Mouse (Mus musculus): Measurements from ENCODE around the gene Lmntd1. TPM values are rescaled to one million over a fixed set of nuclear protein-coding genes. Genes with fewer than 3 reads are reported as not detected.

Gene Lmntd1
- total and polyA plus RNA-seq, 3 experiments: 0.08 to 0.43 (median 0.26) TPM

DNA sequence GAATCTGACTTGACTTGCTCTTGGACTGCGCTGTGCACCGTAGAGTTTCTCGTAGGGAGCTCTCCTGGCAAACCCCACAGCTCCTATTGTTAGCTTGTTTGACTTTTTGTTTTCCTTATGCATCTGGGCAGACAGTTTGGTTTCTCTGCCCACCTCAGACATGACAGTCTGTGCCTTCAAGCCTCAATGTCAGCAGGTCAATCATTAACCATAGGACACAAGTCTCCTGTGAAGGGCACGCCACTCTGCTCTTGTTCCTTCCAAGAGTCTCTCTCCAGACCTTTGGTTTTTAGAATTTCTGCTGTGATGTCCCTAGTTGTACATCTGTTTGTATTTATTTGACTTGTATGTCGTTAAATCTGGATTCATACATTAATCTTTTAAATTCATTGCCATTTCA lies 63.1 kb downstream of the Lmntd1 start:
- dilution Hi-C loops (cut with MboI; ENCODE audit: extremely low pct_ligation_motif_present, extremely low pct_unique_long_range_greater_than_20kb, low sequenced_read_pairs): no loop called here
- no peaks in the 10 kb centered on the region for H3K36me3 ChIP-seq (replicated peaks in 1 of 2; ENCODE audit: control insufficient read depth in 1 of 2, insufficient read depth in 1 of 2, low read length in 1 of 2)
- no peak overlapping the region for H3K27ac ChIP-seq (ENCODE audit: insufficient read depth, low read depth)
- peaks cover 12% of the 10 kb centered on the region for H3K9me3 ChIP-seq (replicated peaks; ENCODE audit: low read length)
- DNase-seq (ENCODE audit: extremely low read depth): no peak
- in situ Hi-C loops (cut with MboI; ENCODE audit: low pct_ligation_motif_present, low pct_unique_long_range_greater_than_20kb, low sequenced_read_pairs): no loop called here
- H3K4me2 ChIP-seq (ENCODE audit: insufficient read depth, low read depth, poor library complexity, severe bottlenecking): no peak overlapping the region
- H3K27me3 ChIP-seq (replicated peaks): no peaks in the 10 kb centered on the region
- no peaks in the 10 kb centered on the region for H3K79me2 ChIP-seq (replicated peaks; ENCODE audit: control insufficient read depth, extremely low read depth, insufficient read depth, poor library complexity, severe bottlenecking)
- no peak overlapping the region for H3K9ac ChIP-seq (ENCODE audit: insufficient read depth, low read depth)
- peaks cover 0 to 22% of the 10 kb centered on the region in 2 experiments; a peak in 2 of 4 replicates for H3K4me1 ChIP-seq (ENCODE audit: control insufficient read depth in 1 of 2, insufficient read depth in 2 of 2)
- TF ChIP-seq MAX (IDR thresholded peaks at IDR 0.05; ENCODE audit: low read length) (no peak), ELF1 (IDR thresholded peaks at IDR 0.05; ENCODE audit: low read depth, low read length) (no peak), ETS1 (conservative IDR thresholded peaks at IDR 0.05; ENCODE audit: low read depth, low read length) (no peak), ZNF384 (IDR thresholded peaks at IDR 0.05; ENCODE audit: low read depth, low read length) (no peak), BHLHE40 (IDR thresholded peaks at IDR 0.05; ENCODE audit: low read depth, low read length) (no peak), MYC (IDR thresholded peaks at IDR 0.05; ENCODE audit: low read depth, low read length) (no peak), CHD1 (IDR thresholded peaks at IDR 0.05; ENCODE audit: low read depth, low read length) (no peak), EP300 (IDR thresholded peaks at IDR 0.05; ENCODE audit: low read length) (no peak), SIN3A (IDR thresholded peaks at IDR 0.05; ENCODE audit: low read length) (no peak), IRF4 (IDR thresholded peaks at IDR 0.05; ENCODE audit: low read depth, low read length) (no peak), ZC3H11A (IDR thresholded peaks at IDR 0.05; ENCODE audit: low read depth, low read length) (no peak), KAT2A (IDR thresholded peaks at IDR 0.05; ENCODE audit: insufficient replicate concordance, low read length) (no peak), CTCF (conservative IDR thresholded peaks at IDR 0.05 in 1 of 2, IDR thresholded peaks at IDR 0.05 in 1 of 2; ENCODE audit: low read depth in 2 of 2, low read length in 2 of 2) (no peak), GABPA (IDR thresholded peaks at IDR 0.05; ENCODE audit: insufficient replicate concordance, low read depth, low read length) (no peak), TBP (conservative IDR thresholded peaks at IDR 0.05; ENCODE audit: low read depth, low read length) (no peak), ZMIZ1 (IDR thresholded peaks at IDR 0.05; ENCODE audit: low read depth, low read length) (no peak), NELFE (IDR thresholded peaks at IDR 0.05; ENCODE audit: low read depth, low read length) (no peak), POLR2AphosphoS2 (IDR thresholded peaks at IDR 0.05; ENCODE audit: low read depth, low read length) (no peak), MAZ (IDR thresholded peaks at IDR 0.05; ENCODE audit: low read depth, low read length) (no peak)
- H3K4me3 ChIP-seq (replicated peaks in 1 of 3; ENCODE audit: low read depth in 2 of 3, low read length in 2 of 3, poor library complexity in 1 of 3): no peak overlapping the region

DNA sequence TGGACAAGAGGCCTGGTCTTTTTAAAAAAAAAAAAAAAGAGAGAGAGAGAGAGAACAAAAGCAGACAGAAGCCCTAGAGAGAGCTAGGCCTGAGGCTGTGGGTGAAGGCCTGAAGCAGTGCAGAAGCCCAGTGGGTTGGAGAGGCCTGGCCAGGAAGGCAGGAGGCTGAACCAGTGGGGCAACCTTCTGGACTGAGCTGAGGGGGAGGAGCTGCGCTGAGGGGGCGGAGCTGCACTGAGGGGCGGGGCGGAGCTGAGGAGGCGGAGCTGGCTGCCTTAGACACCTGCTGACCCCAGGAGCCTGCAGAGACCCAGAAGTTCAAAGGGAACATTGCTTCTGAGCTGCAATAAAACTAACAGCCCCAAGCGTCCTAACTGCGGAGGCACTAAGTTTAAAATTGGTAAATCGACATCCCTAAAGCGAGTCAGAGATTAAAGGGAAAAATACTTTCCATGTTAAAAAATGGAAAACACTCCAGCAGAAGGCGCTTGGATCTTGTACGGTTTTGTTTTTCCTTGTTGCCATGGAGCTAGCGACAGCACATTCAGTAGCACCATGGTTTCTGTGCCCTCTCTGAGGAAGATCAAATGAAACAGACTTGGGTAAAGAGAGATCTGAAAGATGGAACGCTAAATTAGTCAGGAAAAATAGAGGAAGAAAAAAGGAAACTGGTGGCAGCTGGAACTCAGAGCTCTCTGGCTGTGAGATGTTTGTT lies 68.0 kb downstream of the Lmntd1 start:
- DNase-seq (ENCODE audit: extremely low read depth): no peak
- no peak overlapping the region for H3K9ac ChIP-seq (ENCODE audit: insufficient read depth, low read depth)
- no peak overlapping the region for H3K4me2 ChIP-seq (ENCODE audit: insufficient read depth, low read depth, poor library complexity, severe bottlenecking)
- peaks cover 11% of the 10 kb centered on the region for H3K9me3 ChIP-seq (replicated peaks; ENCODE audit: low read length)
- no peaks in the 10 kb centered on the region for H3K27me3 ChIP-seq (replicated peaks)
- no peak overlapping the region for H3K27ac ChIP-seq (ENCODE audit: insufficient read depth, low read depth)
- H3K36me3 ChIP-seq (replicated peaks in 1 of 2; ENCODE audit: control insufficient read depth in 1 of 2, insufficient read depth in 1 of 2, low read length in 1 of 2): no peaks in the 10 kb centered on the region
- no peak for TF ChIP-seq NRF1 (IDR thresholded peaks at IDR 0.05; ENCODE audit: low read depth, low read length)
- no peak for TF ChIP-seq ELF1 (IDR thresholded peaks at IDR 0.05; ENCODE audit: low read depth, low read length)
- TF ChIP-seq HCFC1 (IDR thresholded peaks at IDR 0.05; ENCODE audit: low read depth, low read length): no peak
- TF ChIP-seq JUN (IDR thresholded peaks at IDR 0.05; ENCODE audit: insufficient read depth, low read depth, low read length): no peak
- no peak for TF ChIP-seq MXI1 (IDR thresholded peaks at IDR 0.05; ENCODE audit: low read depth, low read length)
- TF ChIP-seq TBP (conservative IDR thresholded peaks at IDR 0.05; ENCODE audit: low read depth, low read length): no peak
- TF ChIP-seq ZMIZ1 (IDR thresholded peaks at IDR 0.05; ENCODE audit: low read depth, low read length): no peak
- TF ChIP-seq ZNF384 (IDR thresholded peaks at IDR 0.05; ENCODE audit: low read depth, low read length): no peak
- TF ChIP-seq POLR2A (IDR thresholded peaks at IDR 0.05; ENCODE audit: low read depth, low read length): no peak
- no peak for TF ChIP-seq E2F4 (IDR thresholded peaks at IDR 0.05; ENCODE audit: insufficient replicate concordance, low read depth, low read length)
- no peak for TF ChIP-seq MAZ (IDR thresholded peaks at IDR 0.05; ENCODE audit: low read depth, low read length)
- TF ChIP-seq TCF12 (IDR thresholded peaks at IDR 0.05; ENCODE audit: low read depth, low read length): no peak
- no peak for TF ChIP-seq CHD2 (IDR thresholded peaks at IDR 0.05; ENCODE audit: low read length)
- no peak for TF ChIP-seq USF2 (conservative IDR thresholded peaks at IDR 0.05; ENCODE audit: low read depth, low read length)
- no peak for TF ChIP-seq ZC3H11A (IDR thresholded peaks at IDR 0.05; ENCODE audit: low read depth, low read length)
- no peak for TF ChIP-seq CHD1 (IDR thresholded peaks at IDR 0.05; ENCODE audit: low read depth, low read length)
- no peak for TF ChIP-seq MAFK (IDR thresholded peaks at IDR 0.05; ENCODE audit: insufficient replicate concordance, low read length)
- no peak for TF ChIP-seq SIN3A (IDR thresholded peaks at IDR 0.05; ENCODE audit: low read length)
- TF ChIP-seq KAT2A (IDR thresholded peaks at IDR 0.05; ENCODE audit: insufficient replicate concordance, low read length): no peak
- dilution Hi-C loops (cut with MboI; ENCODE audit: extremely low pct_ligation_motif_present, extremely low pct_unique_long_range_greater_than_20kb, low sequenced_read_pairs) (no loop called here), in situ Hi-C loops (cut with MboI; ENCODE audit: low pct_ligation_motif_present, low pct_unique_long_range_greater_than_20kb, low sequenced_read_pairs) (no loop called here)
- peaks cover 0 to 15% of the 10 kb centered on the region in 2 experiments; a peak in 1 of 4 replicates for H3K4me1 ChIP-seq (ENCODE audit: control insufficient read depth in 1 of 2, insufficient read depth in 2 of 2)
- no peak overlapping the region for H3K4me3 ChIP-seq (replicated peaks in 1 of 3; ENCODE audit: low read depth in 2 of 3, low read length in 2 of 3, poor library complexity in 1 of 3)
- no peaks in the 10 kb centered on the region for H3K79me2 ChIP-seq (replicated peaks; ENCODE audit: control insufficient read depth, extremely low read depth, insufficient read depth, poor library complexity, severe bottlenecking)

All from CH12.LX (cell line).